Mouse (Mus musculus): Measurements from ENCODE around the gene Rb1.

The Rb1 gene

GRCm38 (mm10) chr14:73143710-73144420 lies 181.8 kb downstream of the Rb1 start:
- DNase-seq, result no peak

- DNase-seq, result peak; percentile 93
Observed at GRCm38 (mm10) chr14:73142896-73143709, 182.5 kb downstream of the Rb1 start.

GRCm38 (mm10) chr14:73142421-73142895 lies 183.2 kb downstream of the Rb1 start:
- no peak for DNase-seq

GRCm38 (mm10) chr14:73141800-73142199 lies 183.8 kb downstream of the Rb1 start:
- no peak for DNase-seq

GRCm38 (mm10) chr14:73139866-73140265 lies 185.8 kb downstream of the Rb1 start:
- DNase-seq, result no peak

- no peak for DNase-seq
Observed at GRCm38 (mm10) chr14:73138483-73138882, 187.1 kb downstream of the Rb1 start.

GRCm38 (mm10) chr14:73137234-73137633 lies 188.4 kb downstream of the Rb1 start:
- DNase-seq, result no peak
